Mouse (Mus musculus): ENCODE measurements around the gene Ttll11. TPM values are rescaled to one million over a fixed set of nuclear protein-coding genes. Genes with fewer than 3 reads are reported as not detected.

Ttll11 gene
- polyA plus RNA-seq, 1 experiment = 47.6 TPM

DNA sequence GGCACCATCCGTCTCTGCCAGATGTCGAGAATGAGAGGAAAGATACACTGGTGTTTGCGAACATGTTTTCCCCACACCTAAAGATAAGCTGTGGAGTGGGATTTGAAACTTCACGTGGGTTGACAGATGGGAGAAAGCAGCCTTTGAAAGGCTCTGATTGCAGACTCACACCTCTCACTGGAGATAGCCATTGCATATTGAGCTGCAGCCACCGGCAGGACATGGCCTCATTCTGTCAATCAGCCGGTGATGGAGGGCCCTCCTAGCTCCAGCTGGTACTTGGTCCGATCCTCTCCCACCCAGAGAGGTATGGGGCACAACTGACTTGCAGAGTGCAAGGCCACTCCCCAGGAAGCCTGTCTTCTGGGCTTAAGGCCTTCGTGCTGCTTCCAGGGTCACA is 219.4 kb downstream of the Ttll11 start:
- no peaks in the 10 kb centered on the region for H3K36me3 ChIP-seq (ENCODE audit: control insufficient read depth, insufficient read depth, low read length)
- no peak overlapping the region for H3K27ac ChIP-seq (ENCODE audit: control insufficient read depth, insufficient read depth, low read depth, low read length)
- H3K4me1 ChIP-seq (ENCODE audit: control insufficient read depth, insufficient read depth, low read length) = no peaks in the 10 kb centered on the region
- no peak overlapping the region for H3K4me3 ChIP-seq (ENCODE audit: control insufficient read depth, low read depth, low read length)
- TF ChIP-seq CTCF (IDR thresholded peaks at IDR 0.05; ENCODE audit: control insufficient read depth, insufficient read depth, insufficient replicate concordance, low read depth, low read length) (no peak), POLR2A (IDR thresholded peaks at IDR 0.05; ENCODE audit: control insufficient read depth, low read depth, low read length) (no peak)
- no peaks in the 10 kb centered on the region for H3K27me3 ChIP-seq (ENCODE audit: control insufficient read depth, insufficient read depth, low read length)

DNA sequence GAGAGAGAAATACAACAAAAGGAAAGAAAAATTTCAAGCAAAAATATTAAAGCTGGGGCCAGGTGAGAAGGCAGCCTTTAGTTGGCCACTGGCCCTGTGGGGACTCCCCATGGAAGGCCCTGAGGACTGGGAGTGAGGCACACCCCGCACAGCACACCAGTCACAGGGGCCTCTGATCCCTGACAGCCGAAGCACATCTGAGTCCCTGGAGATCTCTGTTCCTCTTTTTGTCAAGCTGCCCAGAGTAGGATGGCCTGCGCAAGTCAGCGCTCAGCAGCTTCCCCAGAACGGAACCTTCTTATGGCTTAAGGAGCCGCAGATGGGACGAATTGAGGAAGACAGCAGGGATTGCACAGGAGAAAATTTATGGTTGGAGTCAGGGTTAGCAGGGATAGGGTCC is 223.2 kb downstream of the Ttll11 start:
- TF ChIP-seq CTCF (IDR thresholded peaks at IDR 0.05; ENCODE audit: control insufficient read depth, insufficient read depth, insufficient replicate concordance, low read depth, low read length) = no peak
- TF ChIP-seq POLR2A (IDR thresholded peaks at IDR 0.05; ENCODE audit: control insufficient read depth, low read depth, low read length) = no peak
- H3K27me3 ChIP-seq (ENCODE audit: control insufficient read depth, insufficient read depth, low read length) = no peaks in the 10 kb centered on the region
- H3K4me3 ChIP-seq (ENCODE audit: control insufficient read depth, low read depth, low read length) = no peak overlapping the region
- H3K27ac ChIP-seq (ENCODE audit: control insufficient read depth, insufficient read depth, low read depth, low read length) = no peak overlapping the region
- H3K4me1 ChIP-seq (ENCODE audit: control insufficient read depth, insufficient read depth, low read length) = no peaks in the 10 kb centered on the region
- no peaks in the 10 kb centered on the region for H3K36me3 ChIP-seq (ENCODE audit: control insufficient read depth, insufficient read depth, low read length)

DNA sequence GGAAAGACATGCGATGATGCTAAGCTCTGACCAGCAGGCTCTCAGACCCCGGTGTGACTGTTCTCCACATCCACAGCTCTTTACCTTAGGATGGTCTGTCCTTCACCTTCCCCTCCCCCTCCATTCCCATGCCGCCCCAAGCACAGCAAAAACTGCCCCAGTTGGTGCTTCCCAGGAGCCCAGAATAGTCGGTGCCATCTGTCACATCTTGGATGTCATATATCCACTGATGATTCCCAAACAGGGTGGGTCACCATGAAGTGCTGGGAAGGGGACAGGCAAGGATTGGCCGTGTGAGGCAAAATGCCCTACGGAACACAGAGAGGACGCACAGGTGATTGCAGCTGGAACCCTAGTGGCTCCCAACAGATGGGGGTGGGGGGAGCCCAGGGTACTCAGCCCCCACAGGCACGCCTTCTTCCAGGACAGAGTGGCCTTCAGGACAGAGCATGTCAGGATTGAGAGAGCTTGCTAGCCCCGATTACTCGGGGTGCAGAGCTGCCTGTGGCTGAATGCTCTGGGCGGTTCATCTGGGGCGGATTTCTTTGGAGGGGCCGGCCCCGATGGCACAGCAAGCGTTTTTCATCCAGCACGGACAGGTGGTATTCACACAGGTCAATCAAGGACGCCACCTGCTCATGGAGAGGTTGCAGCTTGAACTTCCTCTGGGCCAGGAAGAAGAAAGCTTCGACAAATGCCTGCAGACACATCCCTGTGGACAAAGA is 227.8 kb downstream of the Ttll11 start:
- no peak overlapping the region for H3K4me3 ChIP-seq (ENCODE audit: control insufficient read depth, low read depth, low read length)
- H3K27me3 ChIP-seq (ENCODE audit: control insufficient read depth, insufficient read depth, low read length) = no peaks in the 10 kb centered on the region
- no peak for TF ChIP-seq CTCF (IDR thresholded peaks at IDR 0.05; ENCODE audit: control insufficient read depth, insufficient read depth, insufficient replicate concordance, low read depth, low read length)
- TF ChIP-seq POLR2A (IDR thresholded peaks at IDR 0.05; ENCODE audit: control insufficient read depth, low read depth, low read length) = no peak
- H3K4me1 ChIP-seq (ENCODE audit: control insufficient read depth, insufficient read depth, low read length) = no peaks in the 10 kb centered on the region
- H3K36me3 ChIP-seq (ENCODE audit: control insufficient read depth, insufficient read depth, low read length) = no peaks in the 10 kb centered on the region
- H3K27ac ChIP-seq (ENCODE audit: control insufficient read depth, insufficient read depth, low read depth, low read length) = no peak overlapping the region

DNA sequence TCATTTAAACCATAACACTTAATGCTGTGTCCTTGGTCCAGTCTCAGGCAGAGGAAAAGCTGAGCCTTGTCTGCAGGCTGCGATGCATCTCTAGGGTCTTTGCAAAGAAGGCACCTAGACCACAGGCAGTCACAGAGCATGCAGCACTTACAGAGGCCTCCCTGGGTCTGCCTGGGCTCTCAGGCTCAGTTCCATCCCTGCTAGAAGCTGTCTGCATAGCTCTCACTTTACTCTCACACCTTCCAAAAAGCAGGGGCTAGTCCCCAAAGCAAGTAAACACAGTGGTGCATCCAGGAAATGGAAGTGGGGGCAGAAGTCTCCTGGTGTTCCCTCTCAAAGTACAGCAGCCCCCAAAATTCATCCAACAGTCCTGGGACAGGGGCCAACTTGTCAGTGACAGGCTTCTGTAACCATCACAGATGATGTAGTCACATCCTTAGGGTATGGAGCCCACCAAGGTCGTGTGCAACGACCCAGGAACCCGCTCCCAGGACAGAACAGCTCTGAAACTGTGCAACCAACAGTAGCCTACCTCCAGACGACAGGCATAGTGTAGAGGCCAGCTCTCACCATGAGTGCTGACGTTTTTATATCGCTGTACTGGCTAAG is 229.1 kb downstream of the Ttll11 start:
- no peak overlapping the region for H3K27ac ChIP-seq (ENCODE audit: control insufficient read depth, insufficient read depth, low read depth, low read length)
- no peak overlapping the region for H3K4me3 ChIP-seq (ENCODE audit: control insufficient read depth, low read depth, low read length)
- no peaks in the 10 kb centered on the region for H3K4me1 ChIP-seq (ENCODE audit: control insufficient read depth, insufficient read depth, low read length)
- TF ChIP-seq POLR2A (IDR thresholded peaks at IDR 0.05; ENCODE audit: control insufficient read depth, low read depth, low read length) = no peak
- no peak for TF ChIP-seq CTCF (IDR thresholded peaks at IDR 0.05; ENCODE audit: control insufficient read depth, insufficient read depth, insufficient replicate concordance, low read depth, low read length)
- H3K36me3 ChIP-seq (ENCODE audit: control insufficient read depth, insufficient read depth, low read length) = no peaks in the 10 kb centered on the region
- no peaks in the 10 kb centered on the region for H3K27me3 ChIP-seq (ENCODE audit: control insufficient read depth, insufficient read depth, low read length)

DNA sequence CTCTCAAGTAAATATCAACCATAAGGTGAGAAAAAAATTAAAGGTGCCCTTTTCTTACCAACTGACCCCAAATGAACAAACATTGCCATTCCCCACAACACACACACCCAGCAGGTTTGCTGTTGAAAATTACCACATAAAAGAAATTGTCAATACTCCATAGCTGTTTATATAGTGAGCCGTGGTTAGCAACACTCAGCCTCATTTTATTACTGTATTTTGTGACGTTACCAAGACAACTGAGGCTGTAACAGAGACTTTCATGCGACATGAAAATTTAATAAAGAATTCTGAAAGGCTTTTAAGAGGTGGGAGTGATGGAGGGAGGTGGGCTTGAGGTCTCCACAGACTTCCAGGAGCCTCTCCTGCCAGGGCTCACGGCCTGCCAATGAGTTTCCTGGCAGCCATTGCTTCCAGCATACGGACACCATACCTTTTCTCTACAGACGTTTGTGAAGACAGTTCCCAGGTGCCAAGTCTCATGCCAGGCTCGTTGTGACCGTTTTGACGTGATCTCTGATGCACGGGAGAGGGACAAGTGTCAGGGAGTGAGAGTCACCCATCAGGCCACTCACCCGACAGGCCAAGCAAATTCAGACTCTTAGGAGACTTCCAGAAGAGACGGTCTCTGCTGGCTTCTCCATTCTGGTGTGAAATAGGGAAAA is 232.2 kb downstream of the Ttll11 start:
- no peaks in the 10 kb centered on the region for H3K27me3 ChIP-seq (ENCODE audit: control insufficient read depth, insufficient read depth, low read length)
- no peaks in the 10 kb centered on the region for H3K36me3 ChIP-seq (ENCODE audit: control insufficient read depth, insufficient read depth, low read length)
- no peak for TF ChIP-seq CTCF (IDR thresholded peaks at IDR 0.05; ENCODE audit: control insufficient read depth, insufficient read depth, insufficient replicate concordance, low read depth, low read length)
- no peak for TF ChIP-seq POLR2A (IDR thresholded peaks at IDR 0.05; ENCODE audit: control insufficient read depth, low read depth, low read length)
- no peak overlapping the region for H3K27ac ChIP-seq (ENCODE audit: control insufficient read depth, insufficient read depth, low read depth, low read length)
- H3K4me1 ChIP-seq (ENCODE audit: control insufficient read depth, insufficient read depth, low read length) = no peaks in the 10 kb centered on the region
- no peak overlapping the region for H3K4me3 ChIP-seq (ENCODE audit: control insufficient read depth, low read depth, low read length)

DNA sequence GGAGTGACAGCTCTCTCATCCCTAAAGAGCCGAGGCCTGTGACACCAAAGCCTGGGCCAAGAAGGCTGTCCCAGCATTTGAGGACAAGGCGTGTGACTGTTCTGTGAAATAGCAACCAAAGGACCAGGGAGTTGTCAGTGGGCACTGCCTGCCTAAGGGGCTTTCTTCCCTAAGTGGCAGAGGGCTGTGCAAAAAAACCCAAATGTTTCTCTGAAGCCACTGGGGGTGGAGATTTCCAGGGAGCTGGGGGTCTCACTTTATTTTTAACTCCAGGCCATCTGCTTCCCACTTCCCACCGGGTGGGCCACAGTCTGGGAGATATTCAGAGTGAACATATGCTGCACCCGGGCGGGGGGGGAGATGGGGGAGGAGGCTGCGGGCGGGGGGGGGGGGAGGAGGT is 233.1 kb downstream of the Ttll11 start:
- no peak overlapping the region for H3K4me3 ChIP-seq (ENCODE audit: control insufficient read depth, low read depth, low read length)
- no peaks in the 10 kb centered on the region for H3K27me3 ChIP-seq (ENCODE audit: control insufficient read depth, insufficient read depth, low read length)
- TF ChIP-seq POLR2A (IDR thresholded peaks at IDR 0.05; ENCODE audit: control insufficient read depth, low read depth, low read length) (no peak), CTCF (IDR thresholded peaks at IDR 0.05; ENCODE audit: control insufficient read depth, insufficient read depth, insufficient replicate concordance, low read depth, low read length) (no peak)
- H3K36me3 ChIP-seq (ENCODE audit: control insufficient read depth, insufficient read depth, low read length) = no peaks in the 10 kb centered on the region
- no peaks in the 10 kb centered on the region for H3K4me1 ChIP-seq (ENCODE audit: control insufficient read depth, insufficient read depth, low read length)
- H3K27ac ChIP-seq (ENCODE audit: control insufficient read depth, insufficient read depth, low read depth, low read length) = no peak overlapping the region

DNA sequence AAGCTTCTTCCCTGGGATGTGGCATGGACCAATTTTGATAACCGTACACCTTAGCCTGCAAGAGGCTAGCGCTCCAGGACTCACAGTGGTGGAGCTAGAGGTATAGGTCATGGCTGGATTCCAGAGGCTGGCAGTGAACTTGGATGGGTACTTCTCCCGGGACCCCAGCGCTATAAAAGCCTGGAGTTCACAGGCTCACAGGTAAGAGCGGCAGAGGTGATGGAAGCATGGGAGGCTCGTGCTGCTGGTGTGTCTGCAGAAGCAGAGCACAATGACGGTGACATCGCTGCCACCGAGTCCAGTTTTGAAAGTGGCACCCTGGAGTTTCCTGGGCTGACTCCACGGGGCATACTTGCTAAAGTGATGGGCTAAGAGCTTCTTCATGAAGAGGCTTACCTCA is 233.8 kb downstream of the Ttll11 start:
- Histone ChIP-seq H3K27ac (ENCODE audit: control insufficient read depth, insufficient read depth, low read depth, low read length) (no peak overlapping the region), H3K36me3 (ENCODE audit: control insufficient read depth, insufficient read depth, low read length) (no peaks in the 10 kb centered on the region), H3K4me3 (ENCODE audit: control insufficient read depth, low read depth, low read length) (no peak overlapping the region), H3K27me3 (ENCODE audit: control insufficient read depth, insufficient read depth, low read length) (no peaks in the 10 kb centered on the region), H3K4me1 (ENCODE audit: control insufficient read depth, insufficient read depth, low read length) (no peaks in the 10 kb centered on the region)
- TF ChIP-seq POLR2A (IDR thresholded peaks at IDR 0.05; ENCODE audit: control insufficient read depth, low read depth, low read length) (no peak), CTCF (IDR thresholded peaks at IDR 0.05; ENCODE audit: control insufficient read depth, insufficient read depth, insufficient replicate concordance, low read depth, low read length) (no peak)

Data from testis, adult 2 months (tissue).